Mouse (Mus musculus) ES-Bruce4 (cell line): ENCODE measurements at regions not wholly inside any gene's neighbourhood (a gene's known extent, or its start where the extent isn't known, plus 50 kb on each side); places are given as distances from the start of the nearest gene placed in this dataset.

Source experiments
- H3K27ac ChIP-seq: 2 replicates; pipeline ENCODE4 v1.5.1; 2012; ENCODE audit warnings: low read length, inconsistent platforms; ENCODE audit not compliant: insufficient read depth
- H3K27me3 ChIP-seq: 2 replicates; pipeline ENCODE4 v1.6.1; 2012; ENCODE audit warnings: mild to moderate bottlenecking, low read length, inconsistent platforms; ENCODE audit not compliant: control insufficient read depth, poor library complexity, insufficient read depth, severe bottlenecking
- H3K36me3 ChIP-seq: 2 replicates; pipeline ENCODE4 v1.6.1; 2012; ENCODE audit warnings: inconsistent platforms, mild to moderate bottlenecking, low read length, moderate library complexity; ENCODE audit not compliant: control insufficient read depth, poor library complexity, insufficient read depth, severe bottlenecking
- H3K4me1 ChIP-seq: one replicate; pipeline ENCODE4 v1.8.1; 2011; ENCODE audit warnings: low read length; ENCODE audit not compliant: control insufficient read depth, insufficient read depth
- H3K4me3 ChIP-seq: 2 replicates; pipeline ENCODE4 v1.5.1; 2011; ENCODE audit warnings: low read depth, mild to moderate bottlenecking, low read length
- H3K9ac ChIP-seq: 2 replicates; pipeline ENCODE4 v1.6.1; 2012; ENCODE audit warnings: low read depth, mild to moderate bottlenecking, inconsistent platforms; ENCODE audit not compliant: poor library complexity, severe bottlenecking
- H3K9me3 ChIP-seq: replicated peaks from 2 replicates; pipeline ENCODE4 v1.6.1; 2012; ENCODE audit warnings: mild to moderate bottlenecking, low read length, inconsistent platforms; ENCODE audit not compliant: control insufficient read depth, poor library complexity, insufficient read depth, severe bottlenecking
- CTCF ChIP-seq: IDR thresholded peaks from one replicate; pipeline ENCODE4 v1.8.1; 2011; ENCODE audit warnings: low read depth, low read length
- EP300 ChIP-seq: IDR thresholded peaks from 2 replicates; pipeline ENCODE4 v1.6.1; 2011; ENCODE audit warnings: low read depth, low read length; ENCODE audit not compliant: insufficient read depth
- POLR2A ChIP-seq: IDR thresholded peaks from one replicate; pipeline ENCODE4 v1.8.1; 2011; ENCODE audit warnings: low read length; ENCODE audit not compliant: insufficient read depth

GRCm38 (mm10) chr8:88417307-88418095, 55.5 kb upstream of the Brd7 start:
- H3K36me3 ChIP-seq, result no peaks in the 10 kb centered on the region
- H3K9ac ChIP-seq, result no peak overlapping the region
- H3K9me3 ChIP-seq, result peaks cover 8% of the 10 kb centered on the region
- H3K27ac ChIP-seq, result no peak overlapping the region
- TF ChIP-seq EP300 (no peak), POLR2A (no peak), CTCF (no peak)
- no peak overlapping the region for H3K4me3 ChIP-seq
- no peaks in the 10 kb centered on the region for H3K4me1 ChIP-seq
- H3K27me3 ChIP-seq, result no peaks in the 10 kb centered on the region

GRCm38 (mm10) chr8:88423264-88423663, 61.3 kb upstream of the Brd7 start:
- Histone ChIP-seq H3K9ac (no peak overlapping the region), H3K36me3 (no peaks in the 10 kb centered on the region), H3K9me3 (peaks cover 8% of the 10 kb centered on the region), H3K27ac (no peak overlapping the region), H3K4me3 (no peak overlapping the region), H3K27me3 (no peaks in the 10 kb centered on the region), H3K4me1 (no peaks in the 10 kb centered on the region)
- TF ChIP-seq POLR2A (no peak), EP300 (no peak), CTCF (no peak)

GRCm38 (mm10) chr8:88428560-88428959, 66.6 kb upstream of the Brd7 start:
- Histone ChIP-seq H3K4me1 (no peaks in the 10 kb centered on the region), H3K27me3 (no peaks in the 10 kb centered on the region), H3K27ac (no peak overlapping the region), H3K4me3 (no peak overlapping the region), H3K9me3 (no peaks in the 10 kb centered on the region), H3K9ac (no peak overlapping the region), H3K36me3 (no peaks in the 10 kb centered on the region)
- no peak for TF ChIP-seq CTCF

GRCm38 (mm10) chr8:88431389-88431788, 69.4 kb upstream of the Brd7 start:
- H3K27me3 ChIP-seq, result no peaks in the 10 kb centered on the region
- H3K27ac ChIP-seq, result no peak overlapping the region
- H3K4me1 ChIP-seq, result no peaks in the 10 kb centered on the region
- no peak overlapping the region for H3K9ac ChIP-seq
- no peaks in the 10 kb centered on the region for H3K9me3 ChIP-seq
- H3K4me3 ChIP-seq, result no peak overlapping the region
- no peaks in the 10 kb centered on the region for H3K36me3 ChIP-seq
- TF ChIP-seq CTCF (no peak), EP300 (no peak), POLR2A (no peak)

GRCm38 (mm10) chr8:88435686-88436085, 73.7 kb upstream of the Brd7 start:
- Histone ChIP-seq H3K36me3 (no peaks in the 10 kb centered on the region), H3K9ac (no peak overlapping the region), H3K4me3 (no peak overlapping the region), H3K27ac (no peak overlapping the region), H3K9me3 (no peaks in the 10 kb centered on the region), H3K27me3 (peaks cover 2% of the 10 kb centered on the region; the same call in 1 of the 2 replicates), H3K4me1 (no peaks in the 10 kb centered on the region)
- TF ChIP-seq CTCF (no peak), POLR2A (no peak), EP300 (no peak)

- Histone ChIP-seq H3K4me1 (no peaks in the 10 kb centered on the region), H3K4me3 (no peak overlapping the region), H3K9ac (no peak overlapping the region), H3K36me3 (no peaks in the 10 kb centered on the region), H3K9me3 (no peaks in the 10 kb centered on the region), H3K27ac (no peak overlapping the region), H3K27me3 (peaks cover 2% of the 10 kb centered on the region; the same call in 1 of the 2 replicates)
- no peak for TF ChIP-seq POLR2A
These were observed 78.2 kb upstream of the Brd7 start for GRCm38 (mm10) chr8:88440219-88440618.
